Mouse (Mus musculus): ENCODE results near the gene Hectd4. TPM values are rescaled to one million over a fixed set of nuclear protein-coding genes. Genes with fewer than 3 reads are reported as not detected.

Hectd4 gene
- polyA plus RNA-seq, 1 experiment, result 79.8 TPM

DNA sequence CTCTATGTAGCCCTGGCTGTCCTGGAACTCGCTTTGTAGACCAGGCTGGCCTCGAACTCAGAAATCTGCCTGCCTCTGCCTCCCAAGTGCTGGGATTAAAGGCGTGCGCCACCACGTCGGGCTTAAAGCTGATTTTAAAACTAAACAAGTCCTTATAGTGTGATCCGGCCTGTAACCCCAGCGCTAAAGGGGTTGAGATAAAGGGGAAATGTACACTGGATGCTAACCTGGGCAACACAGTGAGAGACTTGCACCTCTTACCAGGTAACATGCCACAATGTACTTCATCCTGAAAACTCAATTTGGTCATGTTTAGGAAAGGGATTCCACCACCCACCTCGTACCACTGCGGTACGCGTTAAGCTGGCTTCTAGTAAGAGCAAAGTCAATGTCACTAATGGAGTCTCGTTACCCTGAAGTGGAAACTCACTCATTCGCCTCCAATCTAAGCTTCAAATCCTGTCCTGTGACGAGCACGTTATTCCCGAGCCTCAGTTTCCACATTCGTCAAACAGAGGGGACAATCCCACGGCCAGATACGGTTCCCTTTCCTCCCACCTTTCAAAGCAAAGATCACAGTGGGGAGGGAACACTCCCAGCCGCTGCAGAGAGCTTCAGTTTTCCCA is 29.7 kb upstream of the Hectd4 start:
- Histone ChIP-seq H3K27ac (ENCODE audit: insufficient read depth, low read length) (peak overlapping the region; percentile 79; the same call in 1 of the 2 replicates), H3K4me1 (ENCODE audit: control insufficient read depth, insufficient read depth, low read length) (peaks cover 12% of the 10 kb centered on the region)
- TF ChIP-seq POLR2A (IDR thresholded peaks at IDR 0.05; ENCODE audit: extremely low read depth, insufficient read depth, low read length), result no peak
- no peak for TF ChIP-seq CTCF (IDR thresholded peaks at IDR 0.05; ENCODE audit: extremely low read depth, insufficient read depth, low read length)

DNA sequence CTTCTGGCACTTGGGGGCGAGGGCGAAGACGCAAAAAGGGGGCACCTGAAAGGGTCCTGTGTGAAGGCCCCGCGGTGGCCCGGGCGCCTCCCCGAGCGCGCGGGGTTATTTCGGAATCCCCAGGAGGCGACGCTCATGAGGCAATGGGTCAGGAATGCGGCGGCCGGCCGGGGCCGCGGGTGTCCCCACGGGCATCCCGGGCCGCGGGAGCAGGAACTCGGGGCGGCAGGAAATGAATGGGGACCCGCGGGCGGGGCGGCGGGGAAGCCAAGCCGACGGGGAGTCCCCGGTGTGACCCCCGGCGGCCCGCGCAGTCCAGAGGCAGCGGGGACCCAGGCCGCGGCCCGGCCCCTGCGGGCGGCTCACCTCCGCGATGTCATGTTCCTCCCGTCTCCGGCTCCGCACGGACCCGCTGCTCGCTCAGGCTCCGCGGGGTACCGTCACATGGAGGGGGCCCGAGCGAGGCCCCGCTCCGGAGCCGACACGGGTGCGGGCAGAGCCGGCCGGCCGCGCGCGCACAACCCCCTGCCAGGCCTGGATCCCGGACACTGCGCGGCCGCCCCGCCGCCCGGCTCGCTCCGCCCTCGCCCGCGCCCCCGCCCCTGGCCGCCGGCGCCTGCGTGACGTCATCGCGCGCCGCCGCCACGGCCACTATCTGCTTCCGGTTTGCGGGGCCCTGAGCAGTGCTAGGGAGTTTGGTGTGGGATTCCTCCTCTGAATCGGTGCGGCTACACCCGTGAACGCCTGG is 29.0 kb upstream of the Hectd4 start, which contains the start of gene Ptpn11:
Gene Ptpn11 (minus strand): TSS at position 562 of the 748 bp plus-strand sequence.
- Histone ChIP-seq H3K27ac (ENCODE audit: insufficient read depth, low read length) (peak within 1 kb of the TSS; percentile 79), H3K4me3 (ENCODE audit: insufficient read depth, low read length) (peak within 1 kb of the TSS; percentile 71), H3K4me1 (ENCODE audit: control insufficient read depth, insufficient read depth, low read length) (peaks cover 9% of the 10 kb centered on the region)
- TF ChIP-seq CTCF (IDR thresholded peaks at IDR 0.05; ENCODE audit: extremely low read depth, insufficient read depth, low read length) (no peak), POLR2A (IDR thresholded peaks at IDR 0.05; ENCODE audit: extremely low read depth, insufficient read depth, low read length) (peak; percentile 89)

More for the DNA sequence above, 29.7 kb upstream of the Hectd4 start:
- H3K4me3 ChIP-seq (ENCODE audit: insufficient read depth, low read length), result peak overlapping the region; percentile 71

DNA sequence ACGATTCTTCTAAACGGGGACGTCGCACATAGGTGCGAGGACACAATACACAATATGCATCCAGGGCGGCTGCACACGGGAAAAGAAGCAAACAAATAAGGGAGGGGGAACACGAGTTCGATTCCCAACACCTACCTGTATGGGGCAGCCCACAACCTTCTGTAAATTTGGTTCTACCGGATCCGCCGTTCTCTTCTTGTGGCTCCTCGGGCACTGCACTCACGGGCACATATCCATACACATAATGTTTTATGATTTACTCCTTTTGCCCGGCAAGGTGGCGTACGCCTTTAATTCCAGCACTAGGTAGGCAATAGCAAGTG is 28.5 kb upstream of the Hectd4 start:
- Histone ChIP-seq H3K4me1 (ENCODE audit: control insufficient read depth, insufficient read depth, low read length) (peaks cover 7% of the 10 kb centered on the region), H3K4me3 (ENCODE audit: insufficient read depth, low read length) (peak overlapping the region; percentile 71), H3K27ac (ENCODE audit: insufficient read depth, low read length) (peak overlapping the region; percentile 71)
- TF ChIP-seq POLR2A (IDR thresholded peaks at IDR 0.05; ENCODE audit: extremely low read depth, insufficient read depth, low read length) (no peak), CTCF (IDR thresholded peaks at IDR 0.05; ENCODE audit: extremely low read depth, insufficient read depth, low read length) (no peak)

DNA sequence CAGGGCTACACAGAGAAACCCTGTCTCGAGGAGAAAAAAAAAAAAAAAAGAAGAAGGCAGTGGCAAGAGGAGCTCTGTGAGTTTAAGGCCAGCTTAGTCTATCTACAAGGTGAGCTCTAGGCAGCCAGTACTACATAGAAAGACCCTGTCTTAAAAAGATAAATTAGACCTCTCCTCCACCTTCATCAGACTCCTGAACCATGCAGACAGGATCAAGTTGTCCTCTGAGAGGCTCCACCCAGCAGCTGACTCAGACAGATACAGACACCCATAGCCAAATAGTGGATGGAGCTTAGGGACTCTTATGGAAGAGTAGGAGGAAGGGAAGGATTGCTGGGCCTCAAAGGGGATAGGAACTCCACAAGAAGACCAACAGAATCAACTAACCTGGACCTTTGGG is 25.8 kb upstream of the Hectd4 start:
- H3K4me1 ChIP-seq (ENCODE audit: control insufficient read depth, insufficient read depth, low read length), result peaks cover 5% of the 10 kb centered on the region
- H3K27ac ChIP-seq (ENCODE audit: insufficient read depth, low read length), result no peak overlapping the region
- TF ChIP-seq CTCF (IDR thresholded peaks at IDR 0.05; ENCODE audit: extremely low read depth, insufficient read depth, low read length), result no peak
- no peak for TF ChIP-seq POLR2A (IDR thresholded peaks at IDR 0.05; ENCODE audit: extremely low read depth, insufficient read depth, low read length)
- no peak overlapping the region for H3K4me3 ChIP-seq (ENCODE audit: insufficient read depth, low read length)

DNA sequence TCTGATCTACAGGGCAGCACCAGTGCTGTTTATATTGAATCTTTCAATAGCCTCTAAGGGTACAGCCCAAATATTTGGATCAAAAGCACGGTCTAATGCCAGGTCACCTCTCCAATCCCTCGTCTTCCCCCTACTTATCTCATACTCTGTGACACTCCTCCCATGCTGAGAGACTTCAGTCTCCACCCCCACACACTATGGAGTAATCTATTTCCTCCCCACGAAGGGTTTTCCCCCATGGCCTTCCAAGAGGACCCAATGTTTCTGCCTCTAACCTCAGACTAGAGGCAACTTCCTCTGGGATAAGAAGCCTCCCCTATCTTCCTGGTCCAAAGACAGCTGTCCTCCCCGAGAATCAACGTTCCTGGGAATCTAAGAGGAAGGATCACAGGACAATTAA is 23.3 kb upstream of the Hectd4 start:
- H3K4me1 ChIP-seq (ENCODE audit: control insufficient read depth, insufficient read depth, low read length), result no peaks in the 10 kb centered on the region
- H3K4me3 ChIP-seq (ENCODE audit: insufficient read depth, low read length), result no peak overlapping the region
- no peak overlapping the region for H3K27ac ChIP-seq (ENCODE audit: insufficient read depth, low read length)
- TF ChIP-seq POLR2A (IDR thresholded peaks at IDR 0.05; ENCODE audit: extremely low read depth, insufficient read depth, low read length), result no peak
- TF ChIP-seq CTCF (IDR thresholded peaks at IDR 0.05; ENCODE audit: extremely low read depth, insufficient read depth, low read length), result no peak

DNA sequence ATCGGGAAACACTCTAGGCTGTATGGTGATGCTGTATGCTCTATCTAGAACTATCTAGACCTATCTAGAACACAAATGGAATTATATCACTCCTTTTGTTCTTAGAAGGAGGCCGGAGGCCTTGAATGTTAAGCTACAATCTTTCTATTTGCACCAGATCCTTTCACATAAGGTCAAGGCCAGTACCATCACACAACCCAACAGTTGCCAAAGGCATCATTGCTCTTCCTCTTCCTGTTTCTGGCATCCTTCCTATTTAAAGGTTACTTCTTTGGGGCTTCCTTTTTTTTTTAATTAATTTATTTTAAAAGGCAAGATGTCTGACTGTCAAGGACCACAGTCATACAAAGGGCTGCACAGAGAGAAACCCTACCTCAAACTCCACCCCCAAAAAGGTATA is 22.7 kb upstream of the Hectd4 start:
- no peak overlapping the region for H3K4me3 ChIP-seq (ENCODE audit: insufficient read depth, low read length)
- no peak for TF ChIP-seq POLR2A (IDR thresholded peaks at IDR 0.05; ENCODE audit: extremely low read depth, insufficient read depth, low read length)
- no peak for TF ChIP-seq CTCF (IDR thresholded peaks at IDR 0.05; ENCODE audit: extremely low read depth, insufficient read depth, low read length)
- no peaks in the 10 kb centered on the region for H3K4me1 ChIP-seq (ENCODE audit: control insufficient read depth, insufficient read depth, low read length)
- no peak overlapping the region for H3K27ac ChIP-seq (ENCODE audit: insufficient read depth, low read length)

DNA sequence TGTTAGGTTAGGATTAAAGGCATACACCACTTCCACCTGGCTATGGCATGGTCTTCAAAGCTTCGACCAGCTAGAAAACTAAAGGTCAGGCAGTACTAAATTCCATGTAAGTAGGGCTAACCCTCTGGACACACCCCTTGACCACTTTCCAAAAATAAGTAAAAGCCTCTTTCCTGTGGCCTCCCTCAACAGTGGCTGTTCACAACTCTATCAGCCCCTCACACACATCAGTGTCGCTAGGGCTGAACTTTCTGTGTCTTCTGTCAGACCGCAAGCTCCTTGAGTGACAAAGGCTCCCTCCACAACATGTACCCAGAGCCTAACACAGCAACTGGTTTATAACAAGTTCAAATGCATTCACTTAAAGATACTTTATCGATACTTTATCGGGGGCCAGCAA is 21.6 kb upstream of the Hectd4 start:
- TF ChIP-seq CTCF (IDR thresholded peaks at IDR 0.05; ENCODE audit: extremely low read depth, insufficient read depth, low read length) (no peak), POLR2A (IDR thresholded peaks at IDR 0.05; ENCODE audit: extremely low read depth, insufficient read depth, low read length) (no peak)
- Histone ChIP-seq H3K4me1 (ENCODE audit: control insufficient read depth, insufficient read depth, low read length) (no peaks in the 10 kb centered on the region), H3K27ac (ENCODE audit: insufficient read depth, low read length) (no peak overlapping the region), H3K4me3 (ENCODE audit: insufficient read depth, low read length) (no peak overlapping the region)

DNA sequence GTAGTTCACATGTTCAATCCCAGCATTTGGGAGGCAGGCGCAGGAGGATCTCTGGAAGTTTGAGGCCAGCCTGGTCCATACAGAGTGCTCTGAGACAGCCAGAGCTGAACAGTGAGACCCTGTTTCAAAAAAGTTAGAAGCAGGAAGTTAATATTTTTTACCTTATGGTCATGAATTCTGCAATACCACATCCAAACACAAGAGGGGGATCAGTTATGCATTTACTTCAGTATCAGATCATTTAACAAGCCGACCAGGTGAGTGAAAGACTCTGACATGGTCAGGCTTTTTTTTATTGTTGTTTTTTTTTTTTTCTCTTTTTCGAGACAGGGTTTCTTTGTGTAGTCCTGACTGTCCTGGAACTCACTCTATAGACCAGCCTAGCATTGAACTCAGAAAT is 18.3 kb upstream of the Hectd4 start:
- Histone ChIP-seq H3K4me3 (ENCODE audit: insufficient read depth, low read length) (no peak overlapping the region), H3K4me1 (ENCODE audit: control insufficient read depth, insufficient read depth, low read length) (peaks cover 2% of the 10 kb centered on the region; the same call in 1 of the 2 replicates), H3K27ac (ENCODE audit: insufficient read depth, low read length) (no peak overlapping the region)
- TF ChIP-seq CTCF (IDR thresholded peaks at IDR 0.05; ENCODE audit: extremely low read depth, insufficient read depth, low read length) (no peak), POLR2A (IDR thresholded peaks at IDR 0.05; ENCODE audit: extremely low read depth, insufficient read depth, low read length) (no peak)

DNA sequence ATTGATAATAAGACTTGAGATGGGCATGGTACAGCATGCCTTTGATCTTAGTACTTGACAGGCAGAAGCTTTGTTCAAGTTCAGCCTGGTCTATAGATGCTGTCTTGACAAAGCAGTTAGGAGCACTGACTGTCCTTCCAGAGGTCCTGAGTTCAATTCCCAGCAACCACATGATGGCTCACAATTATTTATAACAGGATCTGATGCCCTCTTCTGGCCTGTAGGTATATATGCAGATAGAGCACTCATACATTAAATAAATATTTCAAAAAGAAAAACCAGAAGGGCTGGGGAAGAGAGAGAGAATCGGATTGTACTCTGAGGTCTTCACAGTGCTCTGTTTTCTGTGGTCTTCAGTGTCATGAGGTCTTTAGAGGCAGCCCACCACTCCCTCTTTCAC is 17.6 kb upstream of the Hectd4 start:
- H3K4me3 ChIP-seq (ENCODE audit: insufficient read depth, low read length), result no peak overlapping the region
- TF ChIP-seq CTCF (IDR thresholded peaks at IDR 0.05; ENCODE audit: extremely low read depth, insufficient read depth, low read length) (no peak), POLR2A (IDR thresholded peaks at IDR 0.05; ENCODE audit: extremely low read depth, insufficient read depth, low read length) (no peak)
- no peak overlapping the region for H3K27ac ChIP-seq (ENCODE audit: insufficient read depth, low read length)
- H3K4me1 ChIP-seq (ENCODE audit: control insufficient read depth, insufficient read depth, low read length), result peaks cover 2% of the 10 kb centered on the region; the same call in 1 of the 2 replicates
